Mouse (Mus musculus): ENCODE data around the gene Lrrc32.

DNA sequence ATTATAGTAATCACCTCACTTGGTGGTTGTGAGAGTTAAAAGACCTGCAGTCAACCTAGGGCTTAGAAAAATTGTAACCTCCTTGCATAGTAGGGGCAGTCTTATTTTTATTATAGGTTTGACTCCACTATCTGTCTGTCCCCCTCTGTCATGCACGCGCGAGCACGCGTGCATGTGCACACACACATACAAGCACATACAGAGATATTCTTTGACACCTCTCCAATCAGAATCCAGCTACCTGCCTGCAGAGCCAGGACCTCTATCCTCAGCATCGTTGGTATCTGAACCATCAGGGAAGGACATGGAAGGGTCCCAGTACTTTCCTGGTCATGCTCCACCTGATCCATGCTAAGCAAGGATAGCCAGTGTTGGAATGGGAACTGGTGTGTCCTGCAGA, 1.8 kb downstream of the Lrrc32 start:
- TF ChIP-seq CTCF (IDR thresholded peaks at IDR 0.05) (no peak), EP300 (IDR thresholded peaks at IDR 0.05) (no peak)
